Mouse (Mus musculus) hindbrain, embryonic 14.5 days (tissue): Measurements from ENCODE around the gene Lef1. TPM values are rescaled to one million over a fixed set of nuclear protein-coding genes. Genes with fewer than 3 reads are reported as not detected.

Experiments used
- ATAC-seq: fragments of 200-750 bp; cut with Nextera tagmentation; 2 replicates; pipeline ENCODE4 v1.8.0; 2017; ENCODE audit warnings: moderate number of reproducible peaks, mild to moderate bottlenecking, moderate TSS enrichment, moderate library complexity; ENCODE audit not compliant: low FRiP score
- DNase-seq: peaks from one replicate; pipeline ENCODE4 v3.0.0-alpha.2; 2015; ENCODE audit warnings: low spot score
- H3K27ac ChIP-seq: fragments of 300-500 bp; sonication (generic); 2 replicates; pipeline ENCODE4 v1.5.1; 2014; ENCODE audit warnings: mild to moderate bottlenecking, moderate library complexity
- H3K27me3 ChIP-seq: fragments of 300-500 bp; sonication (generic); 2 replicates; pipeline ENCODE4 v1.6.1; 2014; ENCODE audit warnings: mild to moderate bottlenecking, low read length, mixed read lengths; ENCODE audit not compliant: control insufficient read depth, insufficient read depth
- H3K36me3 ChIP-seq: fragments of 300-500 bp; sonication (generic); replicated peaks from 2 replicates; pipeline ENCODE4 v1.6.1; 2014; ENCODE audit not compliant: control insufficient read depth, insufficient read depth
- H3K4me1 ChIP-seq: fragments of 300-500 bp; sonication (generic); replicated peaks from 2 replicates; pipeline ENCODE4 v1.6.1; 2014; ENCODE audit warnings: antibody characterized with exemption, low read length, mixed read lengths; ENCODE audit not compliant: control insufficient read depth, insufficient read depth
- H3K4me2 ChIP-seq: fragments of 300-500 bp; sonication (generic); replicated peaks from 2 replicates; pipeline ENCODE4 v1.6.1; 2014; ENCODE audit warnings: mild to moderate bottlenecking, moderate library complexity
- H3K4me3 ChIP-seq: fragments of 300-500 bp; sonication (generic); replicated peaks from 2 replicates; pipeline ENCODE4 v1.5.1; 2014; ENCODE audit warnings: mild to moderate bottlenecking, low read length
- H3K9ac ChIP-seq: fragments of 300-500 bp; sonication (generic); 2 replicates; pipeline ENCODE4 v1.6.1; 2014
- H3K9me3 ChIP-seq: fragments of 300-500 bp; sonication (generic); 2 replicates; pipeline ENCODE4 v1.6.1; 2016; ENCODE audit warnings: low read length; ENCODE audit not compliant: control insufficient read depth
- WGBS: fragments of 180-500 bp; shearing (Covaris S2); extraction: QIAGEN DNeasy Blood & Tissue Kit; methylation state at CpG from one replicate; pipeline ENCODE4 v1.1.7; 2014; 5-methylcytosine and 5-hydroxymethylcytosine counted together
- polyA plus RNA-seq: library from polyadenylated mRNA; unstranded; fragments of >200 nt; fragmentation: Nextera tagmentation; extraction: Ambion mirVana; gene quantifications from 2 replicates; pipeline ENCODE4 v1.2.1, GENCODE M21; 2014

The Lef1 gene
- polyA plus RNA-seq, 1 experiment from 2014 or later = 9.8 TPM

- ATAC-seq (no peak), DNase-seq (no peak)
- no peaks in the 10 kb centered on the region for H3K36me3 ChIP-seq
- H3K27ac ChIP-seq = no peak overlapping the region
- H3K27me3 ChIP-seq = no peaks in the 10 kb centered on the region
- no peaks in the 10 kb centered on the region for H3K9me3 ChIP-seq
- no peak overlapping the region for H3K4me3 ChIP-seq
- no peak overlapping the region for H3K4me2 ChIP-seq
- WGBS = 66% methylated on average over 14 of the region's 14 CpGs
- H3K9ac ChIP-seq = no peak overlapping the region
- H3K4me1 ChIP-seq = peaks cover 8% of the 10 kb centered on the region; the same call in 1 of the 2 replicates
These were observed 49.8 kb downstream of the Lef1 start for GRCm38 (mm10) chr3:131159881-131160615.

- Histone ChIP-seq H3K4me3 (no peak overlapping the region), H3K27me3 (no peaks in the 10 kb centered on the region), H3K4me2 (no peak overlapping the region), H3K4me1 (peaks cover 8% of the 10 kb centered on the region; the same call in 1 of the 2 replicates), H3K27ac (no peak overlapping the region), H3K9me3 (no peaks in the 10 kb centered on the region), H3K36me3 (no peaks in the 10 kb centered on the region), H3K9ac (no peak overlapping the region)
- 59% methylated on average over 7 of the region's 7 CpGs for WGBS
- DNase-seq = no peak
- ATAC-seq = no peak
These were observed 50.6 kb downstream of the Lef1 start for GRCm38 (mm10) chr3:131160921-131161320.

GRCm38 (mm10) chr3:131167731-131168130, 57.5 kb downstream of the Lef1 start:
- WGBS = 95% methylated on average over 4 of the region's 4 CpGs
- Histone ChIP-seq H3K4me1 (no peaks in the 10 kb centered on the region), H3K4me2 (no peak overlapping the region), H3K27ac (no peak overlapping the region), H3K27me3 (no peaks in the 10 kb centered on the region), H3K36me3 (no peaks in the 10 kb centered on the region), H3K9me3 (no peaks in the 10 kb centered on the region), H3K9ac (no peak overlapping the region), H3K4me3 (no peak overlapping the region)
- ATAC-seq = no peak
- DNase-seq = no peak

- H3K9ac ChIP-seq = no peak overlapping the region
- no peak overlapping the region for H3K4me3 ChIP-seq
- ATAC-seq = no peak
- no peak overlapping the region for H3K27ac ChIP-seq
- H3K9me3 ChIP-seq = no peaks in the 10 kb centered on the region
- H3K27me3 ChIP-seq = no peaks in the 10 kb centered on the region
- H3K4me2 ChIP-seq = no peak overlapping the region
- no peaks in the 10 kb centered on the region for H3K4me1 ChIP-seq
- WGBS = 95% methylated on average over 6 of the region's 6 CpGs
- no peaks in the 10 kb centered on the region for H3K36me3 ChIP-seq
- DNase-seq = no peak
These were observed 58.9 kb downstream of the Lef1 start for GRCm38 (mm10) chr3:131169161-131169560.

- Histone ChIP-seq H3K4me3 (no peak overlapping the region), H3K4me1 (no peaks in the 10 kb centered on the region), H3K36me3 (no peaks in the 10 kb centered on the region), H3K9me3 (no peaks in the 10 kb centered on the region), H3K27me3 (no peaks in the 10 kb centered on the region), H3K9ac (no peak overlapping the region), H3K27ac (no peak overlapping the region), H3K4me2 (no peak overlapping the region)
- WGBS = 84% methylated on average over 6 of the region's 6 CpGs
- no peak for DNase-seq
- ATAC-seq = no peak
These were observed 59.9 kb downstream of the Lef1 start for GRCm38 (mm10) chr3:131170099-131170643.

- H3K4me1 ChIP-seq = no peaks in the 10 kb centered on the region
- no peak overlapping the region for H3K4me2 ChIP-seq
- no peaks in the 10 kb centered on the region for H3K9me3 ChIP-seq
- DNase-seq (no peak), ATAC-seq (no peak)
- H3K27me3 ChIP-seq = no peaks in the 10 kb centered on the region
- H3K27ac ChIP-seq = no peak overlapping the region
- no peak overlapping the region for H3K9ac ChIP-seq
- no peak overlapping the region for H3K4me3 ChIP-seq
- no peaks in the 10 kb centered on the region for H3K36me3 ChIP-seq
- WGBS = 55% methylated on average over 10 of the region's 11 CpGs
These were observed 61.2 kb downstream of the Lef1 start for GRCm38 (mm10) chr3:131171292-131171960.

GRCm38 (mm10) chr3:131172293-131172692, 62.0 kb downstream of the Lef1 start:
- ATAC-seq = no peak
- Histone ChIP-seq H3K4me1 (no peaks in the 10 kb centered on the region), H3K4me3 (no peak overlapping the region), H3K27me3 (no peaks in the 10 kb centered on the region), H3K27ac (no peak overlapping the region), H3K9ac (no peak overlapping the region), H3K9me3 (no peaks in the 10 kb centered on the region), H3K36me3 (no peaks in the 10 kb centered on the region), H3K4me2 (no peak overlapping the region)
- DNase-seq = no peak
- 92% methylated on average over 4 of the region's 4 CpGs for WGBS

- 76% methylated on average over 11 of the region's 11 CpGs for WGBS
- no peak overlapping the region for H3K27ac ChIP-seq
- H3K9me3 ChIP-seq = no peaks in the 10 kb centered on the region
- H3K4me3 ChIP-seq = no peak overlapping the region
- H3K9ac ChIP-seq = no peak overlapping the region
- H3K4me1 ChIP-seq = no peaks in the 10 kb centered on the region; the same call in 1 of the 2 replicates
- no peak for ATAC-seq
- H3K27me3 ChIP-seq = no peaks in the 10 kb centered on the region
- no peak overlapping the region for H3K4me2 ChIP-seq
- DNase-seq = no peak
- H3K36me3 ChIP-seq = no peaks in the 10 kb centered on the region
These were observed 70.7 kb downstream of the Lef1 start for GRCm38 (mm10) chr3:131181006-131181405.

- DNase-seq (no peak), ATAC-seq (peak; percentile 70; the same call in 1 of the 2 replicates)
- Histone ChIP-seq H3K27me3 (no peaks in the 10 kb centered on the region), H3K9me3 (no peaks in the 10 kb centered on the region), H3K4me2 (no peak overlapping the region), H3K9ac (no peak overlapping the region), H3K36me3 (no peaks in the 10 kb centered on the region), H3K27ac (peak overlapping the region; percentile 70; the same call in 1 of the 2 replicates), H3K4me1 (no peaks in the 10 kb centered on the region; the same call in 1 of the 2 replicates), H3K4me3 (no peak overlapping the region)
- 37% methylated on average over 6 of the region's 6 CpGs for WGBS
These were observed 71.9 kb downstream of the Lef1 start for GRCm38 (mm10) chr3:131182158-131182557.
